Mouse (Mus musculus): Measurements from ENCODE around the gene Tspyl2.
A peak's percentile ranks its signal among the peaks of the same experiment; 100 is the strongest.
"Not testable (repeated sequence)": the region's sequence is repeated elsewhere in the genome, so short reads cannot be mapped to it uniquely, and the experiment has no call there.

Tspyl2 gene

GRCm38 (mm10) chrX:152342358-152342901, at the start of gene Tspyl2:
TSS of gene Tspyl2 (minus strand) at chrX:152342425.
- peak; percentile 98 for DNase-seq

- DNase-seq = peak; percentile 70
These were observed 26.4 kb upstream of the Tspyl2 start, which contains the start of gene Gpr173 for GRCm38 (mm10) chrX:152368397-152369273. TSS of gene Gpr173 (minus strand) at chrX:152368704.

GRCm38 (mm10) chrX:152368054-152368396, 25.8 kb upstream of the Tspyl2 start:
- no peak for DNase-seq

- no peak for DNase-seq
These were observed 24.2 kb upstream of the Tspyl2 start for GRCm38 (mm10) chrX:152366418-152366817.

GRCm38 (mm10) chrX:152352553-152353153, 10.4 kb upstream of the Tspyl2 start:
- DNase-seq = no peak

GRCm38 (mm10) chrX:152347041-152347440, 4.8 kb upstream of the Tspyl2 start:
- no peak for DNase-seq

- DNase-seq = no peak
These were observed 4.4 kb upstream of the Tspyl2 start for GRCm38 (mm10) chrX:152346587-152346986.

GRCm38 (mm10) chrX:152342903-152343302, 678 bp upstream of the Tspyl2 start:
- DNase-seq = no peak

- DNase-seq = no peak
These were observed 729 bp downstream of the Tspyl2 start for GRCm38 (mm10) chrX:152341496-152341895.

- DNase-seq = peak; percentile 96
These were observed 5.5 kb downstream of the Tspyl2 start for GRCm38 (mm10) chrX:152336546-152337332.

- not testable (repeated sequence) for DNase-seq
These were observed 6.1 kb downstream of the Tspyl2 start for GRCm38 (mm10) chrX:152336123-152336522.

GRCm38 (mm10) chrX:152329400-152329799, 12.8 kb downstream of the Tspyl2 start:
- not testable (repeated sequence) for DNase-seq

GRCm38 (mm10) chrX:152327689-152328052, 14.6 kb downstream of the Tspyl2 start:
- DNase-seq = no peak

- peak; percentile 91 for DNase-seq
These were observed 15.1 kb downstream of the Tspyl2 start, which contains the start of gene Kantr for GRCm38 (mm10) chrX:152326996-152327688. TSS of gene Kantr (minus strand) at chrX:152327495.

- DNase-seq = no peak
These were observed 18.6 kb downstream of the Tspyl2 start for GRCm38 (mm10) chrX:152323584-152323983.

GRCm38 (mm10) chrX:152322776-152323175, 19.4 kb downstream of the Tspyl2 start:
- DNase-seq = no peak

GRCm38 (mm10) chrX:152320535-152320934, 21.7 kb downstream of the Tspyl2 start:
- DNase-seq = no peak

GRCm38 (mm10) chrX:152307942-152308341, 34.3 kb downstream of the Tspyl2 start:
- no peak for DNase-seq

GRCm38 (mm10) chrX:152307371-152307770, 34.9 kb downstream of the Tspyl2 start:
- DNase-seq = no peak

GRCm38 (mm10) chrX:152306224-152306623, 36.0 kb downstream of the Tspyl2 start:
- DNase-seq = no peak

GRCm38 (mm10) chrX:152287026-152287425, 55.2 kb downstream of the Tspyl2 start:
- DNase-seq = not testable (repeated sequence)
